In the genomic region with DNA sequence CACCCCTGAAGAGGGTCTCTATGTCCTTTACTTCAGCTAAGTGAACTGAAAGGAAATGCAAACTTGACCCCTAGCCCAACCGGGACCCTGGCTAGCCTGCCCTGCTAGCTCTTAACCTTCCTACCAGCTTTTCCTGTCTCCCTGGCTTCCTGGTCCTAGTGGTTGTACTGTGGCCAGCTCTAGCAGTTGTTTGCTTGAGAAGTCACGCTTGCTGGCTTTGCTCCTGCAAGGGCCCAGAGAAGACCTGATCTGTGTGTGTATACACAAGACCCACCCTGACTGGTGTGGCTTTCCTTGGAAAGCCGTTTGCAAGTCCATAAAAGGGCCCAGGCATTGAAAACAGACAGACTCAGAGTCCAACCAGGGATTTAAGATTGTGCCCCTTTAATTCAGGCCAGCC, we compare ENCODE assay signal across 14 mouse cellular contexts. TPM values are rescaled to one million over a fixed set of nuclear protein-coding genes. Genes with fewer than 3 reads are reported as not detected.
DNase-seq lines count a peak whose midpoint lies in the region; ATAC-seq and TF ChIP-seq lines count a peak whose summit lies in the region.
"Had no signal": no experiment of that assay in that cellular context is flagged by ENCODE, and none has a peak within 500 bp of the region (broad histone marks: within the 10 kb centered on the region; RNA-seq: fewer than 3 reads in every experiment).

No protein-coding gene starts in this region.

- TF ChIP-seq CTCF in intestine, postnatal 0 days (IDR thresholded peaks at IDR 0.05; ENCODE audit: low read depth), result 0 out of 2 replicates have a peak, but pooled peaks have one; percentile 2
- no peak for TF ChIP-seq CTCF in layer of hippocampus, adult 2 months (conservative IDR thresholded peaks at IDR 0.05)

- peaks cover 11% of the 10 kb centered on the region; the same call in 1 of the 2 replicates for H3K4me1 ChIP-seq in intestine, postnatal 0 days (replicated peaks; ENCODE audit: control insufficient read depth, insufficient read depth, low read length)
- H3K4me1 ChIP-seq in lung, embryonic 15.5 days, result peaks cover 8% of the 10 kb centered on the region; the same call in 1 of the 2 replicates
- no peaks in the 10 kb centered on the region for H3K4me1 ChIP-seq in midbrain, embryonic 15.5 days
- H3K4me1 ChIP-seq: hindbrain, embryonic 13.5 days; neural tube, embryonic 12.5 days had no signal

- no peaks in the 10 kb centered on the region for H3K27me3 ChIP-seq in intestine, postnatal 0 days (replicated peaks; ENCODE audit: control insufficient read depth, insufficient read depth, low read length)
- no peaks in the 10 kb centered on the region for H3K27me3 ChIP-seq in lung, embryonic 15.5 days
- H3K27me3 ChIP-seq in midbrain, embryonic 15.5 days (replicated peaks), result no peaks in the 10 kb centered on the region
- H3K27me3 ChIP-seq: hindbrain, embryonic 13.5 days; neural tube, embryonic 12.5 days had no signal

- 18% methylated on average over 3 of the region's 3 CpGs for WGBS in intestine, postnatal 0 days
- WGBS in lung, embryonic 15.5 days, result 26% methylated on average over 3 of the region's 3 CpGs
- WGBS in midbrain, embryonic 15.5 days, result 62% methylated on average over 3 of the region's 3 CpGs

- intact Hi-C loops in gastrocnemius, postnatal 14 days (cut with DNase I; ENCODE audit: low total_unique reads), result no loop called here

- no peak overlapping the region for H3K4me2 ChIP-seq in intestine, postnatal 0 days (replicated peaks; ENCODE audit: low read depth)
- H3K4me2 ChIP-seq in lung, embryonic 15.5 days, result no peak overlapping the region
- no peak overlapping the region for H3K4me2 ChIP-seq in midbrain, embryonic 15.5 days
- H3K4me2 ChIP-seq: hindbrain, embryonic 13.5 days; neural tube, embryonic 12.5 days had no signal

- peak; percentile 27 for DNase-seq in gastrocnemius, adult 18-20 months (ENCODE audit: low spot score)
- no peak for DNase-seq in gastrocnemius, postnatal 14 days
- peak; percentile 23 for DNase-seq in adipocyte (ENCODE audit: low spot score)
- no peak for DNase-seq in layer of hippocampus, adult 2 months (ENCODE audit: low spot score in 2 of 2)
- no peak for DNase-seq in cerebellum, postnatal 25 days
- DNase-seq: spleen, adult 18-20 months had no signal

- peak; percentile 70 for ATAC-seq in intestine, postnatal 0 days
- no peak for ATAC-seq in lung, embryonic 15.5 days (ENCODE audit: borderline replicate concordance, extremely low read depth, low FRiP score, low TSS enrichment)
- ATAC-seq in midbrain, embryonic 15.5 days (replicated peaks), result no peak

- H3K9ac ChIP-seq in intestine, postnatal 0 days (ENCODE audit: low read depth, low read length), result 0 out of 2 replicates have a peak overlapping the region, but pooled peaks have one; percentile 26
- no peak overlapping the region for H3K9ac ChIP-seq in lung, embryonic 15.5 days
- no peak overlapping the region for H3K9ac ChIP-seq in midbrain, embryonic 15.5 days
- H3K9ac ChIP-seq: hindbrain, embryonic 13.5 days; neural tube, embryonic 12.5 days had no signal

- peak overlapping the region; percentile 75 for H3K27ac ChIP-seq in intestine, postnatal 0 days (ENCODE audit: low read depth, low read length)
- H3K27ac ChIP-seq in lung, embryonic 15.5 days, result peak overlapping the region; percentile 50
- H3K27ac ChIP-seq in layer of hippocampus, adult 2 months, result no peak overlapping the region
- no peak overlapping the region for H3K27ac ChIP-seq in midbrain, embryonic 15.5 days
- H3K27ac ChIP-seq: hindbrain, embryonic 13.5 days; left cerebral cortex, adult 2 months; neural tube, embryonic 12.5 days had no signal

- no peak overlapping the region for H3K4me3 ChIP-seq in intestine, postnatal 0 days (ENCODE audit: low read depth, low read length)
- no peak overlapping the region for H3K4me3 ChIP-seq in lung, embryonic 15.5 days
- H3K4me3 ChIP-seq in layer of hippocampus, adult 2 months, result no peak overlapping the region
- H3K4me3 ChIP-seq in midbrain, embryonic 15.5 days, result no peak overlapping the region
- H3K4me3 ChIP-seq: hindbrain, embryonic 13.5 days; left cerebral cortex, adult 2 months; neural tube, embryonic 12.5 days had no signal

- H3K36me3 ChIP-seq in intestine, postnatal 0 days (ENCODE audit: control insufficient read depth, insufficient read depth), result no peaks in the 10 kb centered on the region
- H3K36me3 ChIP-seq in lung, embryonic 15.5 days, result no peaks in the 10 kb centered on the region
- no peaks in the 10 kb centered on the region for H3K36me3 ChIP-seq in midbrain, embryonic 15.5 days (replicated peaks)
- H3K36me3 ChIP-seq: hindbrain, embryonic 13.5 days; neural tube, embryonic 12.5 days had no signal

- H3K9me3 ChIP-seq in intestine, postnatal 0 days (ENCODE audit: control insufficient read depth), result no peaks in the 10 kb centered on the region
- no peaks in the 10 kb centered on the region for H3K9me3 ChIP-seq in lung, embryonic 15.5 days
- H3K9me3 ChIP-seq in midbrain, embryonic 15.5 days, result no peaks in the 10 kb centered on the region
- H3K9me3 ChIP-seq: hindbrain, embryonic 13.5 days had no signal

RNA-seq across cellular contexts. Expression of a gene that starts 7.3 kb away (rescaled TPM):
- total RNA-seq in gastrocnemius, adult 18-20 months (2021), result under 1 TPM; 0.71 to 0.78 TPM
- 1 to 10 TPM; 3.3 to 4.9 TPM for total RNA-seq in gastrocnemius, postnatal 14 days (2021)
- polyA plus RNA-seq in intestine, postnatal 0 days (2015; fragmentation: Nextera tagmentation; extraction: Ambion mirVana), result 148 and 156 TPM in 2 replicates
- 132 and 133 TPM in 2 replicates for polyA plus RNA-seq in lung, embryonic 15.5 days (2015; fragmentation: Nextera tagmentation; extraction: Ambion mirVana)
- total RNA-seq in layer of hippocampus, adult 2 months (2021), result 1 to 10 TPM; 6.0 to 9.0 TPM
- polyA plus RNA-seq in midbrain, embryonic 15.5 days (2015; fragmentation: Nextera tagmentation; extraction: Ambion mirVana), result 24.0 and 25.3 TPM in 2 replicates

RNA-seq across cellular contexts. Expression of a gene that starts 22.9 kb away (rescaled TPM):
- total RNA-seq in gastrocnemius, adult 18-20 months (2021), result 1 to 10 TPM; 2.7 to 4.2 TPM
- total RNA-seq in gastrocnemius, postnatal 14 days (2021), result 1 to 10 TPM; 6.4 to 7.0 TPM
- 57.2 and 64.1 TPM in 2 replicates for polyA plus RNA-seq in intestine, postnatal 0 days (2015; fragmentation: Nextera tagmentation; extraction: Ambion mirVana)
- 16.0 and 18.8 TPM in 2 replicates for polyA plus RNA-seq in lung, embryonic 15.5 days (2015; fragmentation: Nextera tagmentation; extraction: Ambion mirVana)
- 1 to 10 TPM; 6.2 to 8.0 TPM for total RNA-seq in layer of hippocampus, adult 2 months (2021)
- 2.3 and 2.7 TPM in 2 replicates for polyA plus RNA-seq in midbrain, embryonic 15.5 days (2015; fragmentation: Nextera tagmentation; extraction: Ambion mirVana)

RNA-seq across cellular contexts. Expression of a gene that starts 55.5 kb away (rescaled TPM):
- total RNA-seq in gastrocnemius, adult 18-20 months (2021), result not detected
- not detected for total RNA-seq in gastrocnemius, postnatal 14 days (2021)
- polyA plus RNA-seq in intestine, postnatal 0 days (2015; fragmentation: Nextera tagmentation; extraction: Ambion mirVana), result not detected in 2 replicates
- polyA plus RNA-seq in lung, embryonic 15.5 days (2015; fragmentation: Nextera tagmentation; extraction: Ambion mirVana), result not detected in 2 replicates
- not detected for total RNA-seq in layer of hippocampus, adult 2 months (2021)
- not detected in 2 replicates for polyA plus RNA-seq in midbrain, embryonic 15.5 days (2015; fragmentation: Nextera tagmentation; extraction: Ambion mirVana)
- total RNA-seq: left cerebral cortex, adult 2 months; megakaryocyte, adult 5-6 weeks had no signal
- polyA plus RNA-seq: embryonic facial prominence, embryonic 11.5 days; hindbrain, embryonic 13.5 days; neural tube, embryonic 12.5 days had no signal

Comparison
In these comparisons a context has a peak if more than half of its experiments do, and no peak if none do; other contexts are left out.
1. DNase-seq: peak in gastrocnemius, adult 18-20 months (single experiment) and adipocyte (single experiment); none in gastrocnemius, postnatal 14 days (single experiment), layer of hippocampus, adult 2 months (0 of 2) and cerebellum, postnatal 25 days (0 of 2).
2. H3K27ac ChIP-seq: peak in intestine, postnatal 0 days (single experiment) and lung, embryonic 15.5 days (single experiment); none in layer of hippocampus, adult 2 months (single experiment) and midbrain, embryonic 15.5 days (single experiment).